Mouse (Mus musculus) spleen, embryonic (tissue): ENCODE measurements around the gene Tomm40l.

ENCODE experiments used
- CTCF ChIA-PET: fragments of 350-600 bp; sonication (Branson Sonifier 250); formaldehyde crosslinking; loops from one replicate; lab custom pipeline; 2022; lab: Charles Lee

The Tomm40l gene

GRCm38 (mm10) chr1:171195046-171195822 is 27.1 kb downstream of the Tomm40l start:
- CTCF ChIA-PET = interaction anchor here (1.2 kb wide), 1 partner anchor 32 kb away, joined by 3 read pairs; no protein-coding TSS in a partner anchor

- CTCF ChIA-PET = no interaction called here
These were observed 28.1 kb downstream of the Tomm40l start for GRCm38 (mm10) chr1:171193911-171194830.

DNA sequence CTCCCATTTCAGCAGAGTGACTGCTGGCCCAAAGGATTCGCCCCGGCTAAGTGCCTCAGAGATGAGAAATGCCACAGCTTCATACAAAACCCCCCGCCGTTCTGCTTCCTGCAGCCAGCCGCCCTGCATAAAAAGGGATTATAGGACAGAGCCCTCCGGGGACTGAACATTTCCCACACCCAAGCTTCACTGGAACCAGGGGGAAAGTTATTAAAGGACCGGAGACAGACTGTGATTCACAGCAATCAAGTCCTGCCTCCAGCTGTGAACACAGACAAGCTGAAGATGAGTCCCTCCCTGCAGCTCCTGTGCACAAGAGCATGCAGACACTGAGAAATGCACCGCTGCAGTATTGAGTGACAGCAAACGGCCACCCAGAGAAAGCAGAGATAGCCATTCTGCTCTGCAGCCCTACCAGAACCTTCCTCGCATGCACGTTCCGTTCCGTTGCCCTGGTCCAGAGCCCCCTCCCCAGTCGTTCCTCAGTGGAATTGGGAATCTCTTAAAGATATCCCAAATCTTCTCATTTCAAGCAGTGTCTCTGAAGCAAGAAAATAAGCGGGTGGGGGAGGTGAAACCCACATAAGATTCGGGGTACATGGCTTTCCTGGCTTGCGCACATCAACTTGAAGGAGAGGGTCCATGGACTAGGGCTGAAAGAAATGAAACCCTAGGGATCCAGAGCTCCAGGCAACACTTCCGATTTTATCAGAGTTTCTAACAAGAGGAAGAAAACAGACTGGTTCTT is 29.0 kb downstream of the Tomm40l start:
- CTCF ChIA-PET = no interaction called here

DNA sequence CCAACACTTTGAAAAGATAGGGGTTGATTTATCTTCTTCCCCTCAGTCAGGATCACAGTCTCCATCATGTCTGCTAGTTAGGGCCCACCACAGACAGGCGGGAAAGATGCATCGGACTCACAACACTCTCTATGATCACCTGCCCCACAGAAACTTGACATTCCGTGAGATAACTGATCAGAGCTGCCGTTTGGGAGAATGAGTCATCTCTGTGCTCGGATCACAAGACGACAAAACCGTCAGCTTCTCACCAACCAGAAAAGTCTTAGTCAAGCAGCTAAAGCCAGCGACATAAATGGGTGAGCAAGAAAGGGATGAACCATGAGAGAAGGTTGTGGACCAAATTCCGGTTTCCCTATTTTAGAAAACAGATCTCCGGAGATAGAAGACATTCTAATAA is 30.0 kb downstream of the Tomm40l start:
- CTCF ChIA-PET = no interaction called here

DNA sequence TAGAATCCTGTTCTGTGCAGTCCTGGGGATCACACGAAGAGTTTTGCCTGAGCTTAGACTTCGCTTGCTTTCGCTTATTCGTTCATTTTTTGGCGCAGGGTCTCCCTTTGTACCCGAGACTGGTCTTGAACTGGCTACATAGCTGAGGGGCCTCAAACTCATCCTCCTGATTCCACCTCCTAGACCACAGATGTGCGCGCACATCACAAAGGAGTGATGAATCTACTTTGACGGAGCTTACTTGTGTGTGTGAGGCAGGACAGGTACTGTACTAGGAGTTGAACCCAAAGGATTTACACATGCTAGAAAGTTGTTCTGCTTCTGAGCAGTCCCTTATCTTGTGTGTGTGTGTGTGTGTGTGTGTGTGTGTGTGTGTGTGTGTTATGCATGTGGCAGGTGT is 31.5 kb downstream of the Tomm40l start:
- CTCF ChIA-PET = interaction anchor here (0.7 kb wide), 1 partner anchor 132 kb away, joined by 6 read pairs; no protein-coding TSS in a partner anchor

DNA sequence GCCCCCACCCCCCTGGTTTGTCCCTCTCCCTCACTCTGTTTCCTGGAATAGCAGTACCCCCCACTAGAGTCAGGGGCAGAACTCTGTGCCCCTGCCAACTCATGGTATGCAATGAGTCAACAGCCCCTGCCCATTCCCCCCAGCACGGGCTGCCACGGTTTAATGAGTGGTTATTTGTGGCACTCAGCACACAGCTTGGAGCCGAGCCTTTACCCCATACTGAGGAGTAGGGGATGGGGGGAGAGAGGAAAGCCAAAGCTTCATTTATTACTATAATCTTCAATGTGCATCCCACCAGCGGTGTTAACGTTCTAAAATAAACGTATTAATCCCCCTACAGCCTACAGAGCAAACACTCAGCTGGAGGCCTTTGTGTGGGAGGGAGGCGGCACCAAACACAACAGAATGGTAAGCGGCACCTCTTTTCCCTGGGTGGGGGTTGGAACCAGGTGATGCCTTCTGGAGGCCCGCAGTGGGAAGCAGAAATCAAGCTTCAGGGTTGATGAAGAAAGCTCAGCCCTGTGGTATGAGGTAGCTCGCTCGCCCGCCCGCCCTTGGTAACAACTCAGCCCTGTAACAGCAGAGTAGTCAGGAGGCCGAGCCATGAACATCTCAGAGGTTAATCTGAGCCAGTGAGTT is 32.7 kb downstream of the Tomm40l start:
- CTCF ChIA-PET = interaction anchor here (0.7 kb wide), 1 partner anchor 102 kb away, joined by 12 read pairs; no protein-coding TSS in a partner anchor

DNA sequence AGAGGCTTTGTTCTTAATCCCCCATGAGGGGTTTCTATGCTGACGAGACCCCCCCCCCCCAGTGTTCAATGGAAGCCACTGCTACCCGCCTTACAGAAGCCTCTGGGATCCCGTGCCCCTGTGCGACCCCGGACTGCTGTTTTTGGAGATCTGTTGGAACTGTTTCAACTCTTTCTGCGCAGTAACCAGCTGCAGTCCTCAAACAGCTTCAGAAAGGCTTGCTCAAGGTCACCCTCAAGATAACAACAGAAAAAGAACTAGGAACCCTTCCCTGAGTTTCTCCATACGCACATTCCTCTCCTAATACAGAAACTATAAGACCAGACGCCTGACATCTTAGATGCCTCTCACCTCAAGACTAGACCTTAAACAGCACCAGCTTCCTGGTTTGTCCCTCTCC is 33.3 kb downstream of the Tomm40l start:
- CTCF ChIA-PET = interaction anchor here (0.6 to 0.7 kb wide), 2 partner anchors 39 to 102 kb away, joined by 6 to 12 read pairs; no protein-coding TSS in a partner anchor

DNA sequence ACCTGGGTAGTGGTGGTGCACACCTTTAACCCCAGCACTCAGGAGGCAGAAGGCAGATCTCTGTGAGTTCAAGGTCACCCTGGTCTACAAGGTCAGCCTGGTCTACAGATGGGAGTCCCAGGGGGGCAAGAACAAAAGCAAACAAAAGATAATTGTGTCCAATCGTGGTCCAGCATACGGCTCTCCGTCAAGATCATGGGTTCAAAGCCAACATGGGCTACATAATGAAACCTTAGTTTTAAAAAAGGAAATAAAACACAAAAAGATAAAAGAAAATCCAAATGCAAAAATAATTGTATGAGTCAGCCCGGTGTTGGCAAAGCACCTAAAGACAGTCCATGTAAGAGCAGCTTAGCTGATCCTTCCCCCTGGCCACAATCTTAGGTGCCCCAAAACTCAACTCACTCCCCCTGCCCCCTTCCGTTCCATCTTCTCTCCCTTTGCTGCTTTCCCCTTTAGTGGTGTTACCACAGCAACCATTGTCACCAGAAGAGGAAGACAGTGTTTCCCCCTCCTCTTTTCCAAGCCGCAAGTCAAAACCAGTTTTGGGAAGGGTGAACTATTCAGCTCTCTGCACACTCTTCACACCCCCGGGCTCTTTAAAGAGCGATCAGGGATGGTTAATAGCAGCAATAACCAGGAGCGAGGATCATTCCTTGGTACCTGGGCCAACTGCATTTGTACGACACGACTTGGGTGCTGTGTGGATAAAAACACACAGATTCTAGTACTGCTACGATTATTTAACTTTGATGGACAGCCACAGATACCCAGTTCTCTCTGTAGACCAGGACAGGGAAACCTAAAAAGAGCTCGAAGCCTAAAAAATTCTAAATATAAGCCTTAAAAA is 34.2 kb downstream of the Tomm40l start:
- CTCF ChIA-PET = interaction anchor here (0.6 kb wide), 1 partner anchor 40 kb away, joined by 6 read pairs; no protein-coding TSS in a partner anchor

DNA sequence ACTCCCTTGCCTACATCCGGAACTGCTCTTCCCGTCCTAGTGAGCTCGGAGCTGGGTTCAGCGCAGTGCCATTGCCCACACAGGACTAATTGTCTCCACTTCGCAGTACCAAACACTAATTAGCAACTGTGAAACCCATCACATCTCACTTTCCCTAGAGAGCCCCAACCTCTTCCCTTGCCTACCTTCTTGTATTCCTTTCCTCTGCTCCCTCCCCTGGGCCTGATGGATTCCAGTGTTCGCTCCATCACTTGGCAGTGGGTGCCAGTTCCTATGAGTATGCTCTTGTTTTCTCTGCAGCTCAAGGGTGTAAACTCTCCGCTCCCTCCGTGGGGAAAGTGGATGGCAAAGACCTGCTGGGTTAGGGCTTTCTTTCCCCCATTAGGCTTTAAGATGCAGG is 36.7 kb downstream of the Tomm40l start:
- CTCF ChIA-PET = interaction anchor here (0.5 kb wide), 1 partner anchor 18 kb away, joined by 3 read pairs; no protein-coding TSS in a partner anchor

DNA sequence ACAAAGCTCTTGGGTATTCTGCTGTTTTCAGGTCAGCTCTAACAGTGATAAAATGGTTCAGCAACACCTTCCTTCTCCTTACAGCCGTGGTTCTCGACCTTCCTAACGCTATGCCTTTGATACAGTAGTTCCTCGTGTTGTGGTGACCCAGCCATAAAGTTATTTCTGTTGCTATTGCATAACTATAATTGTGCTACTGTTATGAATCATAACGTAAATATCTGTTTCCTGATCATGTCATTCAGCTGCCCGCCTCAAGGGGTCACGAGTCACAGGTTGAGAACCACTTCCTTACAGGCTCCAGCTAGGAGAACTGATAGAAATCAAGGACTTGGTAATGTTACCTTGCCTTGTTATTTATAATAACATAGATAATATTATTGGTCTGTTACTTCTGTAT is 38.0 kb downstream of the Tomm40l start:
- CTCF ChIA-PET = no interaction called here

- CTCF ChIA-PET = no interaction called here
These were observed 38.7 kb downstream of the Tomm40l start for GRCm38 (mm10) chr1:171183620-171184019.

DNA sequence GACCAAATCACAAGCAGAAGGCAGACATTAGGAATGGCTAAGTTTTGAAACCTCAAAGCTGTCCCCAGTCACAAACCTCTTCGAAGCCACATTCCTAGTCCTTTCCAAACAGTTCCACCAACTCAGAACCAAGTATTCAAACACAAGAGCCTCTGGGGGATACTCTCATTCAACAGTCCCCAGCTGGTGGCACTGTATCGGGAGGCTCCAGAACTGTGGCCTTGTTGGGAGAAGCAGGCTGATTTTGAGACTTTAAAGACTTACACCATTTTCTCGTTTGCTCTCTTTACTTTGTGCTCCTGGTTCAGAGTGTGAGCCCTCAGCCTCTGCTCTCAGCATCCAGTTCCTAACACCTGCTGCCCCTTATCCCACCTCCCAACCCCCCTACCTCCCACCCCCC is 39.3 kb downstream of the Tomm40l start:
- CTCF ChIA-PET = no interaction called here

DNA sequence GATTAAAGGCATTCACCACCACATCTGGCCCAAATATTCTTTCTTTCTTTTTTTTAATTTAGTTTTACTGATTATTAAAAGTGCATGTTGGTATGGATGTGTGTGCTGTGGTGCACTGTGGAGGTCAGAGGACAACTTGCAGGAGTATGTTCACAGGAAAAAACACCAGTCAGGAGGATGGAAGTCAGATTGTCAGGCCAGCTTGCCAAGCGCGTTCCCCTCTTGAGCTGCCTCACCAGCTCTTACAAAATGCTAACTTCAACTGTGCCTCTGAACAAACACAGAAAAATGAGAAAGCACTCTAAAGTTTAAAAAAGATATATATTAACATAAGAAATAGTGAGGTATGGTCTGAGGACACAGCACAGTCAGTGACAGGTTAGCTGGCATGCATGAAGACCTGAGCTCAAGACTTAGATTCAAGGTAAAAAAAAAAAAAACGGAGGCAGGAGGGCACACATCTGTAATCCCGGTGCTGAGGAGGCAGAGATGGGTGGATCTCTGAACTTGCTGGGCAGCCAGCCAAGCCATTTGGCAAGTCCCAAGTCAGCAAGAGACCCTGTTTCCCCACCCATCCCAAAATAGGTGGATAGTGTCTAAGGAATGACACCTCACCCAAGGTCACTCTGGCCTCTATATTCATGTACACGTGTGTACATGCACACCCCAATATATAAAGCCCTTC is 42.7 kb downstream of the Tomm40l start:
- CTCF ChIA-PET = interaction anchor here (0.7 kb wide), 1 partner anchor 277 kb away, joined by 4 read pairs; no protein-coding TSS in a partner anchor

DNA sequence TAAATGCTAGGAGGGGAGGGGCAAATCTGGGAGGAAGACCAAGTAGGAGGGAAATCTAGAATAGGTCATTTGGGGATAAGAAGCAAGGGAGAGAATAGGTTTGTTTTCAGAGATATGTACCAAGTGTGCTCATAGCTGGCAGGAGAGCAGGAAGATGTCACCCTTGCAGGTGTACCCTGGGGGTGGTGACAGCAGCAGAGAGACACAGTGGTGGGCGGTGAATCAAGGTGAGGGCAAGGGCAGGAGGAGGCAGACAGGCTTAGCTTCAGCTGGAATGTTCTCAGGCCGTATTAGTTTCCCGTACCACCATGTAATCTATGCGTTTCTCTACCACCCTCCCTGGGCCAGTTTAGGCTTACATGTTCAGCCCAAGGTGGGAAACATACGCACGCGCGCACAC is 49.5 kb downstream of the Tomm40l start:
- CTCF ChIA-PET = no interaction called here

GRCm38 (mm10) chr1:171171138-171171537 is 51.2 kb downstream of the Tomm40l start:
- CTCF ChIA-PET = no interaction called here

- CTCF ChIA-PET = no interaction called here
These were observed 52.4 kb downstream of the Tomm40l start for GRCm38 (mm10) chr1:171169913-171170312.

DNA sequence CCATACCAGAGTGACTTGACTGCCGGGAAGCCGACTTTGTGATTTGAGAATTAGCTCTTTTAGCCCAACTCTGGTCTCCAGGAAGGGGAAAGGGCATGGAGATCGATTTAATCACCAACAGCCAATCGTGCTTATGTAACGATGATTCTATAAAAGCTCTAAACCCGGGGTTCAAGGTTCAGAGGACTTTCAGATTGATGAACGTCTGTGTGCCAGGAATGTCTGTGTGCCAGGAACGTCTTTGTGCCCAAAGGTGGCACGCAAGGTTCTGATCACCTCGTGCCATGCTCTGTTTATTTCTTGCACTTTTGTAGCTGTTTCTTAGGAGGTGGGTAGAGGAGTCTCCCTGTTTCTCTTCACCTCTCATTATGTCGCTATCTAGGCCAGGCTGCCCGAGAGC is 53.4 kb downstream of the Tomm40l start:
- CTCF ChIA-PET = no interaction called here
